Mouse (Mus musculus) stomach, embryonic 15.5 days (tissue): ENCODE measurements around the gene Nagk. TPM values are rescaled to one million over a fixed set of nuclear protein-coding genes. Genes with fewer than 3 reads are reported as not detected.

ENCODE experiments used
- ATAC-seq: fragments of 200-750 bp; cut with Nextera tagmentation; 2 replicates; pipeline ENCODE4 v1.8.0; 2017; ENCODE audit warnings: low read depth, moderate number of reproducible peaks, moderate TSS enrichment; ENCODE audit not compliant: insufficient read depth, low FRiP score
- H3K27ac ChIP-seq: fragments of 300-500 bp; sonication (generic); 2 replicates; pipeline ENCODE4 v1.5.1; 2015; ENCODE audit warnings: mild to moderate bottlenecking, inconsistent platforms
- H3K27me3 ChIP-seq: fragments of 300-500 bp; sonication (generic); replicated peaks from 2 replicates; pipeline ENCODE4 v1.6.1; 2015; ENCODE audit warnings: inconsistent platforms
- H3K36me3 ChIP-seq: fragments of 300-500 bp; sonication (generic); 2 replicates; pipeline ENCODE4 v1.6.1; 2015; ENCODE audit warnings: inconsistent platforms
- H3K4me1 ChIP-seq: fragments of 300-500 bp; sonication (generic); 2 replicates; pipeline ENCODE4 v1.6.1; 2015; ENCODE audit warnings: inconsistent platforms
- H3K4me2 ChIP-seq: fragments of 300-500 bp; sonication (generic); 2 replicates; pipeline ENCODE4 v1.6.1; 2015; ENCODE audit warnings: mild to moderate bottlenecking, inconsistent platforms
- H3K4me3 ChIP-seq: fragments of 300-500 bp; sonication (generic); replicated peaks from 2 replicates; pipeline ENCODE4 v1.5.1; 2015; ENCODE audit warnings: inconsistent platforms
- H3K9ac ChIP-seq: fragments of 300-500 bp; sonication (generic); 2 replicates; pipeline ENCODE4 v1.6.1; 2015; ENCODE audit warnings: inconsistent platforms
- H3K9me3 ChIP-seq: fragments of 300-500 bp; sonication (generic); 2 replicates; pipeline ENCODE4 v1.6.1; 2016; ENCODE audit warnings: inconsistent platforms
- WGBS: fragments of 180-500 bp; shearing (Covaris S2); methylation state at CpG from one replicate; pipeline ENCODE4 v1.1.7; 2015; 5-methylcytosine and 5-hydroxymethylcytosine counted together
- polyA plus RNA-seq: library from polyadenylated mRNA; unstranded; fragments of >200 nt; fragmentation: Nextera tagmentation; extraction: Ambion mirVana; gene quantifications from 2 replicates; pipeline ENCODE4 v1.2.1, GENCODE M21; 2015

Nagk gene
- polyA plus RNA-seq = 64.3 and 69.0 TPM in 2 replicates

DNA sequence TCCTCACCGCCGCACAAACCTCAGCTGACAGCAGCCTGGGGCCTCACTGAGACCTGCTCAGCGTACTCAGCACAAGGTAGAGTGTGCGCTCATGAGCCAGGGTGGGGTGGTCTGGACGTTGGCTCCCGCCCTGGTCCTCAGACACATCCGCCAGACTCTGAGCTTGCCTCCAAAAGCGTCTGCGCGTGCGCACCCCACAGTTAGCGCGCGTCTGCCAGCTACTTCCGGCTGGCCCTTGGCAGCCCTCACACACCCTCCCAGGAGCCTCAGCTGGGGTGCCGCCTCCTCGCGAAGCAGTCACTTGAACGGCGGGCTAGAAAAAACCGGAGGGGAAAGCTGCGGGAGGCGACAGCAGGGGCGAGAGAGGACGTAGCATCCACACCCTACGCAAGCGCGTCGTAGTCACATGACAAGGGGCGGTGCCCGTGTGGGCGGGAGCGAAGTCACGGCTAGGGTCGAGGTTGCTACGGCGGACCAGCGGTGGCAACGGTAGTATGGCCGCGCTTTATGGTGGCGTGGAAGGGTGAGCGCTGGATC is at the start of gene Nagk:
Nagk (plus strand) TSS at position 223 of the 537 bp plus-strand sequence.
- under 1% methylated on average over 43 of the region's 43 CpGs for WGBS
- ATAC-seq = peak; percentile 92

DNA sequence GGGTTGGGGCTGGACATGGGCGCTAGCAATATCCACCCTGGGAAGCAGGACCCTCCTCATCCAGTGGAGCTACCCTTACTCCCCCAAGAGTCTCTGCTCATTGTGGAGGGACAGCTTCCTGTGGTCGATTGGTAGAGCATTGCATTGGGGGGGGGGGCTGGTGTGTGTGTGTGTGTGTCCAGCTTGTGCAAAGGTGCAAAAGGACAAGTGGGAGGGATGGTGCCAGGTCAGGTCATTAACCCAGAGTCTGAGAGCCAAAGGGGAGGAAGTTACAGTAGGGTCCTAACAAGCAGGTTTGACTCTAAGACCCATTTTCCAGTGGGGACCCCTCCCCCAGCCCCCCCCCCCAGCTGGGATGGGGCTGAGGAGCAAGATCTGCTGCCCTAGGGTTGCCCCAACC is 49.3 kb upstream of the Nagk start:
- ATAC-seq = no peak
- WGBS = 59% methylated on average over 2 of the region's 2 CpGs
- H3K27ac ChIP-seq = no peak overlapping the region

More for the DNA sequence above, at the start of gene Nagk:
- Histone ChIP-seq H3K4me1 (peaks cover 7% of the 10 kb centered on the region; the same call in 1 of the 2 replicates), H3K36me3 (0 out of 2 replicates have a peak, but pooled peaks cover 3% of the 10 kb centered on the region), H3K27ac (peak within 1 kb of the TSS; percentile 97), H3K9me3 (no peaks in the 10 kb centered on the region), H3K4me3 (peak within 1 kb of the TSS; percentile 69), H3K27me3 (no peaks in the 10 kb centered on the region), H3K4me2 (peak within 1 kb of the TSS; percentile 93), H3K9ac (peak within 1 kb of the TSS; percentile 55)

DNA sequence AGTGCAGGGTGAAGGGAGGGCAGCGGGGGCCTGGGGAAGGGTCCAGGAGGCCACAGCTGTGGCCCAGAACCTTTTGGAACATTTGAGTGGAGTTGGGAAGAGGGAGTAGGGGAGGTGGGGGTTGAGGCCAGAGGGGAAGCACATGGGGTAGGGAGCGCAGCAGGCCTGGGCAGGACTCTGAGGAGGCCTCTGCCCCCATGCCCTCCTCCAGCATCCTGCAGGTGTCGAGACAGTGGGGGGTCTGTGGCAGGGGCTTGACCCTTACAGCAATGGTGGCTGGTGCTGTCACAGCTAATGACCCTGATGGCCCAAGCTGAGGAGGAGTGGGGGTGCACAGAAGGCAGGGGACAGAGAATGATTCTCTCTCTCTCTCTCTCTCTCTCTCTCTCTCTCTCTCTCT is 45.5 kb upstream of the Nagk start:
- no peak overlapping the region for H3K27ac ChIP-seq
- 0 out of 2 replicates have a peak, but pooled peaks cover 2% of the 10 kb centered on the region for H3K4me1 ChIP-seq
- WGBS = 57% methylated on average over 3 of the region's 3 CpGs
- H3K4me2 ChIP-seq = no peak overlapping the region
- no peak overlapping the region for H3K4me3 ChIP-seq
- no peaks in the 10 kb centered on the region for H3K9me3 ChIP-seq
- H3K9ac ChIP-seq = no peak overlapping the region
- no peaks in the 10 kb centered on the region for H3K36me3 ChIP-seq
- peaks cover 14% of the 10 kb centered on the region; the same call in 1 of the 2 replicates for H3K27me3 ChIP-seq
- ATAC-seq = no peak

More for the DNA sequence above, 49.3 kb upstream of the Nagk start:
- H3K4me1 ChIP-seq = 0 out of 2 replicates have a peak, but pooled peaks cover 4% of the 10 kb centered on the region
- no peak overlapping the region for H3K4me2 ChIP-seq
- H3K9me3 ChIP-seq = no peaks in the 10 kb centered on the region
- H3K27me3 ChIP-seq = 0 out of 2 replicates have a peak, but pooled peaks cover under 1% of the 10 kb centered on the region
- H3K36me3 ChIP-seq = no peaks in the 10 kb centered on the region
- H3K4me3 ChIP-seq = no peak overlapping the region
- no peak overlapping the region for H3K9ac ChIP-seq

DNA sequence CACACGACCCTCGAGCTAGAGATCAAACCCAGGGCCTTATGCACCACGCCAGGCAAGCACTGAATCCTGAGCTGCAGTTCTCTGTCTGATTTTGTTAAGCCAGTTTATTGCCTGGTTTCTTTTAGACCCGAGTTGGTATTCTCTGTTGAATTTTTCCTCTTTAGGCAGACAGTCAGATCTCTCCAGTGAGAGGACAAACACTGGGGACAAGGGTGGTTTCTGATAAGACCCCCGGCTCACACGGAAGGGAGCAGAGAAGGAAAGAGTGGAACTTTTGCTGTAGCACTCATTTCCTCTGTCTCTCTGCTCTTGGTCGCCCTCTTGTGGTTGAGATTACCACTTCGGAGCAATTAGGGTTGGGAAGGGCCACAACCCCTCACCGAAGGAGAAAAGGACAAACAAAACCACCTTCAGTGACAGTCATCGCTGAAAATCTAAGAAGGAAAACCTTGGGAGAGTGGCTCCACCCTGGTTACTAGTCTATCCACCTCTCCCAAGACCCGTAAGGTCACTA is 44.6 kb upstream of the Nagk start:
- H3K9me3 ChIP-seq = no peaks in the 10 kb centered on the region
- H3K36me3 ChIP-seq = no peaks in the 10 kb centered on the region
- H3K27ac ChIP-seq = no peak overlapping the region
- ATAC-seq = no peak
- H3K4me1 ChIP-seq = no peaks in the 10 kb centered on the region
- 8% methylated on average over 11 of the region's 11 CpGs for whole genome bisulfite sequencing
- H3K27me3 ChIP-seq = peaks cover 14% of the 10 kb centered on the region; the same call in 1 of the 2 replicates
- H3K9ac ChIP-seq = no peak overlapping the region
- peak overlapping the region; percentile 25; the same call in 1 of the 2 replicates for H3K4me2 ChIP-seq
- H3K4me3 ChIP-seq = no peak overlapping the region

DNA sequence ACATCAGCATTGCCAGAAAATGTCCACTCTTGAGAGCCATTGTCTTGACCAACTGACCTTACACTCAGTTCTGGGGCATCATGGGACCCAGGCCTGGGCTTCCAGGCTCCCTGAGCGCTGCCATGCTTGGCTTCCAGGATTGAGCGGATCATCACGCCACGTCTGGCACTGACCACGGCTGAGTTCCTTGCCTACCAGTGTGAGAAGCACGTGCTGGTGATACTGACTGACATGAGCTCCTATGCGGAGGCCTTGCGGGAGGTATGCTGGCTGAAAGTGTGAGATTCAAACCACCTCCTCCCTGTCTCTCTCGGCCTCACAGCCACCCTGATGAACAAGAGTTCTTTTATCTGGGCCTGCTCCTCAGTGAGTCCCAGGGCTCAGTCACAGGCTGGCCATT is 38.7 kb upstream of the Nagk start:
- 74% methylated on average over 9 of the region's 9 CpGs for WGBS
- no peaks in the 10 kb centered on the region for H3K9me3 ChIP-seq
- H3K4me1 ChIP-seq = no peaks in the 10 kb centered on the region
- peaks cover 40% of the 10 kb centered on the region for H3K27me3 ChIP-seq
- H3K4me2 ChIP-seq = no peak overlapping the region
- ATAC-seq = no peak
- no peak overlapping the region for H3K9ac ChIP-seq
- H3K27ac ChIP-seq = no peak overlapping the region
- no peak overlapping the region for H3K4me3 ChIP-seq
- H3K36me3 ChIP-seq = no peaks in the 10 kb centered on the region

DNA sequence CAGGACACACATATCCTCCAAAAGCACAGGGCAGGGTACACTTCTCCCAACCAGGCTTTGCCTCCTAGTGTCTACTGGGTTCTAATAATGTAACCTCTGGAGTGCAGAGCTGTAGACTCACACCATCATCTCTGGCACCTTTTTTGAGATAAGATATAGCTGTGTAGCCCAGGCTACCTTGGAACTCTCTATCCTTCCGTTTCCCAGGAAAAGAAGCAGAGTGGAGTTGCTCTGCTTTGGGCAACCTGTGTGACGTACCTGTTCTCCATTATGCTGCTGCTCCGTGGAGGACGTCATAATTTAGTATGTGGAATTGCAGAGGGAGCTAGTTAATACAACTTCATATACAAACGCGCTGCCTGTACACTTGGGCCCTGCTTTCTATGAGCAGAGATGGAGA is 32.4 kb upstream of the Nagk start, which contains the start of gene Ankrd53:
Ankrd53 (plus strand) TSS at position 301 of the 400 bp plus-strand sequence.
- Histone ChIP-seq H3K4me3 (peak within 1 kb of the TSS; percentile 34), H3K4me2 (peak within 1 kb of the TSS; percentile 75), H3K4me1 (peaks cover 10% of the 10 kb centered on the region; the same call in 1 of the 2 replicates), H3K27me3 (peaks cover 49% of the 10 kb centered on the region), H3K27ac (no peak within 1 kb of the TSS), H3K9me3 (no peaks in the 10 kb centered on the region), H3K9ac (no peak within 1 kb of the TSS), H3K36me3 (no peaks in the 10 kb centered on the region)
- WGBS = 29% methylated on average over 6 of the region's 6 CpGs
- no peak for ATAC-seq

DNA sequence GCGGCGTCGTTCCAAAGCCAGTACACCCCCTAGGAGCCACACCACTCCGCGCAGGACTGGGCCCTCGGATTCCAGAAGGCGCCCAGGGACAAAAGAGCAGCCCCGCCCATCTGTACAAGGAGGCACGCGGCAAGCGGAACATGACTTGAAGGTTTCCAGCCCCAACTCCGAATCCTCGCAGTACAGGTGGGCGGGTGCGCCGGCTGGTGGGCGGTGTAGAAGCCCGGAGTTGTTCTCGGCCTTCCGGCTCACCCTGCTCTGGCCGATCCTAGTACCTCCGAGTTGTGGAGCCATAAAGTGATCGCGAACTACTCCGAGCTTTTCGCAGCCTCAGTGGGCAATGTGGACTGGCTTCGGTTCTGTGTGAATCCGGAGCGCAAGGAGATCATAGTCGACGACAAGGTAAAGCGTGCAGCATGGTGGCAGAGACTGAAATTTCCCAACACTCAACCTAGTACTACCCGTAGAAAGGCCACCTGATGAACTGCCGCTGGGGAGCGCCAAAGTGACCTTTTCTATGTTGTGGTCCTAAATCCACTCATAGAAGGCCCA is 31.8 kb upstream of the Nagk start:
- Histone ChIP-seq H3K4me1 (peaks cover 10% of the 10 kb centered on the region; the same call in 1 of the 2 replicates), H3K36me3 (no peaks in the 10 kb centered on the region), H3K4me3 (peak overlapping the region; percentile 34), H3K9me3 (no peaks in the 10 kb centered on the region), H3K27ac (no peak overlapping the region), H3K4me2 (peak overlapping the region; percentile 75), H3K27me3 (peaks cover 43% of the 10 kb centered on the region), H3K9ac (no peak overlapping the region)
- peak; percentile 65; the same call in 1 of the 2 replicates for ATAC-seq
- 3% methylated on average over 35 of the region's 35 CpGs for WGBS

DNA sequence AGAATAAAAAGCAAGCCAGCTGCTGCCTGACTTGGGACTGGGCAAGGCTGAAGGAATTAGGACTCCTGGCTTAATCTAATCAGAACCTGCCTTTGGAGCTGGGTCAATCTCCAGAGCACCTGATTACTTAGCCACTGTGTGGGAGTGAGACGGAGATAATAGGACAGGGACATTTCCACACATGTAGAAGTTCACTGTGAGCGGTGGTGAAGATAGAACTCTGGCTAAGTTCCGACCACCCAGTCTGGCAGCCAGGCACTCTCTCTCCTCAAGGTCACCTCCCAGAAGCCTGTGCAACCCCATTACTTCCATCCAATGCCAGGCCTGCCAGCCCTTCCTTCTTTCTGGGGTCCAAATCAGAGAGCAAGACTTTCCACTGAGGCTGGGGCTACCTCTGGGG is 27.8 kb upstream of the Nagk start:
- Histone ChIP-seq H3K27ac (no peak overlapping the region), H3K4me1 (peaks cover 10% of the 10 kb centered on the region; the same call in 1 of the 2 replicates), H3K36me3 (peaks cover 15% of the 10 kb centered on the region), H3K4me3 (no peak overlapping the region), H3K4me2 (no peak overlapping the region), H3K27me3 (peaks cover 14% of the 10 kb centered on the region), H3K9me3 (no peaks in the 10 kb centered on the region), H3K9ac (no peak overlapping the region)
- 91% methylated on average over 3 of the region's 3 CpGs for whole genome bisulfite sequencing
- no peak for ATAC-seq

DNA sequence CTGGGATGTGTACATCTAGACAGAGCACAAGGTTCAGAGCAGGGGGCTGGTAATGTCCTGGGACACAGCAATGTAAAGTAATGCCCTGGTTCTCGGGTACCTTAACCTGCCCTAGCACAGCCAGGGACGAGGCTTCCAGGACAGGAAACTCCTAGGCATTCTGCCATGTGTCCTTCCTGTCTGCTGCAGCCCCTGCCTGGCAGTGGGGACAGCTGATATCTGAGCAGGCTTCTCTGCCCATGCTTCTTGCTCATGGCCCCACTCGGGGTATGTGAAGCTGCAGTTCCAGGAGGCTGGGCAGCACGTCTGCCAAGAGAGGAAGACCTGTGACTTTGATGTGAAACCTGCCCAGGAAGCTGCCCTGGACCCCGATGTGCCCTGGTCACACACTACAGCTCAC is 26.3 kb upstream of the Nagk start:
- no peak overlapping the region for H3K9ac ChIP-seq
- no peaks in the 10 kb centered on the region for H3K27me3 ChIP-seq
- H3K4me3 ChIP-seq = no peak overlapping the region
- no peak overlapping the region for H3K4me2 ChIP-seq
- no peak for ATAC-seq
- 80% methylated on average over 5 of the region's 5 CpGs for WGBS
- H3K9me3 ChIP-seq = no peaks in the 10 kb centered on the region
- H3K27ac ChIP-seq = no peak overlapping the region
- H3K4me1 ChIP-seq = peaks cover 2% of the 10 kb centered on the region
- peaks cover 23% of the 10 kb centered on the region for H3K36me3 ChIP-seq

DNA sequence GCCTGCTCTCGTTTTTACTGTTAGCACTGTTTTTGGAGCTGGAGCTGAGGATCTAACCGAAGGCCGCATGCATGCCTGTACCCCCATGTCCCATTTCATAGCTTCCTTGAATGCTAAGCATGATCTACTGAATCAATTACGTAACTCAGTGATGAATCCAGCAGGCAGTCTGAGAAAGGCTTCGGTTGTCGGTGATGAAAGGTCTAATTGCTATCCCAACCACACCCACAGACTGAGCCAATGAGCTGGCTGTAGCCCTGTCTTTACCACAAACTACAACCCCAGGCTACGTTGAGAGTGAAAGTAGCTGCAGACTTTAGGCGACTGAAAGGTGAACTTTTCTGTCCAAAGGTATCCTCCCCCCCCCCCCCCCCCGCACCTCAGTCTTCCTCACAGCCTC is 20.7 kb upstream of the Nagk start:
- WGBS = 61% methylated on average over 8 of the region's 9 CpGs
- Histone ChIP-seq H3K9me3 (no peaks in the 10 kb centered on the region), H3K4me2 (peak overlapping the region; percentile 84), H3K9ac (no peak overlapping the region), H3K27ac (no peak overlapping the region), H3K36me3 (peaks cover 26% of the 10 kb centered on the region), H3K27me3 (no peaks in the 10 kb centered on the region), H3K4me3 (peak overlapping the region; percentile 93), H3K4me1 (peaks cover 17% of the 10 kb centered on the region)
- ATAC-seq = no peak

DNA sequence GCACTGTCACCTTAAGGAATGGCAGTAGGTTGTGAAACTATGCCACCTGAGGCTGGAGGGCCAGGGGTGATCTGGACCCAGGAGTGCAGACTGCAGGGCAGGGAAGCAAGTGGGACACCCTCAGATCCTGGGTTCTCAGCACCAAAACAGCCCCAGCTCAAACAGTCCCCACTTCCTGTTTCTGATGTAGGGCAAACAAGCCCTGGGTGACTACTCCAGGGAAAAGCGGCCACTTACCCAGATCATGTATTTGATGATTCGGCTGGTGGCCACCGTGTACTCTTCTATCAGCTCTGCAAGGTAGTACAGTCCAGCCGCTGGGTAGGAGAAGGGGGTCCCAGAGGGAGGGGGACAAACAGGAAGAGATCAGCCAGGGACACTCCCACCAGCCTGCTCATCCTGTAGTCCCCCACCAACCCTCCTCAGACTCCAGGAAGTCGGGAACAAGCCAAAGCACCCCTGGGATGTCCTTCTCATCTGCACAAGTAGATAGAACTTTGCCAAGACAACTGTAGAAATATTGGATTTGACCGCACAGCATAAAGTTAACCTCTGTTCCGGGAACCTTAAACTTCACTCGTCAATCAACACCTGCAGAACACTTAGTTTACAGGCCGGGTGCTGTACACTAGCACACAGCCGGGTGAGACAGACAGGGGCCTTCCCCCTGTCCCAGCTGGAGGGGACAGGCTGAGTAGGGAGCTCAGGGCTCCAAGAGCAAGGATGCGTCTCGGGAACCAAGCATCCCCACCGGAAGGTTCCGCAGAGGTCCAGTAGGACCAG is 19.8 kb upstream of the Nagk start:
- WGBS = 1% methylated on average over 14 of the region's 14 CpGs
- Histone ChIP-seq H3K4me3 (peak overlapping the region; percentile 93), H3K27me3 (no peaks in the 10 kb centered on the region), H3K27ac (peak overlapping the region; percentile 93), H3K9me3 (no peaks in the 10 kb centered on the region), H3K4me2 (peak overlapping the region; percentile 84), H3K9ac (peak overlapping the region; percentile 83), H3K4me1 (peaks cover 17% of the 10 kb centered on the region), H3K36me3 (peaks cover 19% of the 10 kb centered on the region)
- ATAC-seq = peak; percentile 16; the same call in 1 of the 2 replicates
